Mouse (Mus musculus): ENCODE measurements around the gene Srcin1.

DNA sequence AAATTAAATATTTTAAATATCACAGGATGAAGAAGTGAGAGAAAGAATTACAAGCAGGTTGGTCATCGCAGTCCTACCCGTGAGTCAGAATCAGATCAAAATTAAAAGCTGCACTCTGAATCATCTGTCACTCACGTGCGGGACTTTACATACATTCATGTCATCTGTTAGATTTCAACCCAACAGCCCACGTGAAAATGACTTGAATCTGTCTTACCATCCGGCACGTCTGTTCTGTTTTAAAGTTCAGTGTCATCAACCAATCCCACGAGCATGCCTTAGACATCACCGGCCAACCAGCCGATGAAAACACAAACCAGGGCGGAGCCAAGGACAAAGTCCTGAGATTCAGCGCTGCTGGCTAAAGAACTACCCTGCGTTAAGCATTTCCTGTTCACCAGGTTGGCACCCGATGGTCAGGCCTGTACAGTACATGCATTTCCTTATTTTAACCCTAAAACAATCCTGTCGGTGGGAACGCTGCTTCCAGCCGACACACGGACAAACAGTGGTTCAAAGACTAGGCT is 47.6 kb downstream of the Srcin1 start:
- TF ChIP-seq MAX (IDR thresholded peaks at IDR 0.05) (no peak), CTCF (IDR thresholded peaks at IDR 0.05; ENCODE audit: control insufficient read depth, insufficient read depth, insufficient read length) (no peak), CEBPB (IDR thresholded peaks at IDR 0.05; ENCODE audit: low read depth) (no peak), USF1 (IDR thresholded peaks at IDR 0.05; ENCODE audit: low read depth) (no peak), MYOG (IDR thresholded peaks at IDR 0.05; ENCODE audit: control insufficient read depth, extremely low read depth, insufficient read length) (no peak)

Measured in C2C12 (cell line).